Mouse (Mus musculus) hindbrain, embryonic 13.5 days (tissue): ENCODE results near the gene Elp4. TPM values are rescaled to one million over a fixed set of nuclear protein-coding genes. Genes with fewer than 3 reads are reported as not detected.

Experiments
- ATAC-seq: fragments of 200-750 bp; cut with Nextera tagmentation; 2 replicates; pipeline ENCODE4 v1.8.0; 2017; ENCODE audit warnings: moderate TSS enrichment; ENCODE audit not compliant: low FRiP score
- H3K27ac ChIP-seq: fragments of 300-500 bp; sonication (generic); 2 replicates; pipeline ENCODE4 v1.5.1; 2015; ENCODE audit warnings: inconsistent platforms, mild to moderate bottlenecking, moderate library complexity
- H3K27me3 ChIP-seq: fragments of 300-500 bp; sonication (generic); 2 replicates; pipeline ENCODE4 v1.6.1; 2015; ENCODE audit warnings: mild to moderate bottlenecking, inconsistent platforms
- H3K36me3 ChIP-seq: fragments of 300-500 bp; sonication (generic); 2 replicates; pipeline ENCODE4 v1.6.1; 2015; ENCODE audit warnings: mild to moderate bottlenecking, inconsistent platforms
- H3K4me1 ChIP-seq: fragments of 300-500 bp; sonication (generic); replicated peaks from 2 replicates; pipeline ENCODE4 v1.6.1; 2015; ENCODE audit warnings: inconsistent platforms
- H3K4me2 ChIP-seq: fragments of 300-500 bp; sonication (generic); 2 replicates; pipeline ENCODE4 v1.6.1; 2015; ENCODE audit warnings: inconsistent platforms, mild to moderate bottlenecking, moderate library complexity
- H3K4me3 ChIP-seq: fragments of 300-500 bp; sonication (generic); 2 replicates; pipeline ENCODE4 v1.5.1; 2015; ENCODE audit warnings: mild to moderate bottlenecking, inconsistent platforms
- H3K9ac ChIP-seq: fragments of 300-500 bp; sonication (generic); 2 replicates; pipeline ENCODE4 v1.6.1; 2015; ENCODE audit warnings: mild to moderate bottlenecking, inconsistent platforms
- H3K9me3 ChIP-seq: fragments of 300-500 bp; sonication (generic); 2 replicates; pipeline ENCODE4 v1.6.1; 2016; ENCODE audit warnings: inconsistent platforms
- WGBS: fragments of 180-500 bp; shearing (Covaris S2); methylation state at CpG from one replicate; pipeline ENCODE4 v1.1.7; 2015; 5-methylcytosine and 5-hydroxymethylcytosine counted together
- polyA plus RNA-seq: library from polyadenylated mRNA; unstranded; fragments of >200 nt; fragmentation: Nextera tagmentation; extraction: Ambion mirVana; gene quantifications from 2 replicates; pipeline ENCODE4 v1.2.1, GENCODE M21; 2015

The Elp4 gene
- polyA plus RNA-seq, 1 experiment from 2014 or later, result 43.0 TPM

- Histone ChIP-seq H3K4me1 (no peaks in the 10 kb centered on the region), H3K4me2 (no peak overlapping the region), H3K4me3 (no peak overlapping the region), H3K9me3 (no peaks in the 10 kb centered on the region), H3K36me3 (no peaks in the 10 kb centered on the region), H3K27ac (no peak overlapping the region), H3K9ac (no peak overlapping the region), H3K27me3 (0 out of 2 replicates have a peak, but pooled peaks cover 3% of the 10 kb centered on the region)
- 13% methylated on average over 6 of the region's 6 CpGs for WGBS
- no peak for ATAC-seq
Observed at GRCm38 (mm10) chr2:105779320-105779891, 125.0 kb downstream of the Elp4 start.

DNA sequence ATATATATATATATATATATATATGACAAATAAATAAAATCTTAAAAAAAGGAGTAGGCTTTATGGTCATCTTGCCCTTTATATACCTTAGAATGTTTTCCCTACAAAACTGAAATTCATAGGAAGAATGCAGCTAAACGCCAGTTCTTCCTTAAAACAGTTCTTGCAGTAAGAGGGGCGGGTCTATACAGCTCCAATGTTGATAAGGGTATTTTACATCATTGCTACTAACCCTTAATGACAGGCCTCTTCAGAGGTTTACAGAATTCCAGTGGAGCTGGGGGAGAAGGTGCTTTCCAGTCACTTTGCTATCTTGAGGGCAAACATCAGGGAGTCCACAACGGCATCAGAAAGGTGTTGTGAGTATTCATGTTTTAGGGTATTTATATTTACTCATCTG, 133.1 kb downstream of the Elp4 start:
- no peak overlapping the region for H3K4me2 ChIP-seq
- WGBS, result 93% methylated on average over 3 of the region's 3 CpGs
- H3K4me1 ChIP-seq, result no peaks in the 10 kb centered on the region
- H3K27me3 ChIP-seq, result no peaks in the 10 kb centered on the region
- H3K9me3 ChIP-seq, result peaks cover 12% of the 10 kb centered on the region; the same call in 1 of the 2 replicates
- H3K36me3 ChIP-seq, result peaks cover 10% of the 10 kb centered on the region; the same call in 1 of the 2 replicates
- H3K4me3 ChIP-seq, result no peak overlapping the region
- no peak overlapping the region for H3K9ac ChIP-seq
- ATAC-seq, result no peak
- H3K27ac ChIP-seq, result no peak overlapping the region

- Histone ChIP-seq H3K4me3 (no peak overlapping the region), H3K36me3 (peaks cover 10% of the 10 kb centered on the region; the same call in 1 of the 2 replicates), H3K27me3 (no peaks in the 10 kb centered on the region), H3K27ac (no peak overlapping the region), H3K4me2 (no peak overlapping the region), H3K4me1 (no peaks in the 10 kb centered on the region), H3K9ac (no peak overlapping the region), H3K9me3 (peaks cover 12% of the 10 kb centered on the region; the same call in 1 of the 2 replicates)
- WGBS, result 75% methylated on average over 4 of the region's 4 CpGs
- no peak for ATAC-seq
Observed at GRCm38 (mm10) chr2:105769747-105770328, 134.5 kb downstream of the Elp4 start.

DNA sequence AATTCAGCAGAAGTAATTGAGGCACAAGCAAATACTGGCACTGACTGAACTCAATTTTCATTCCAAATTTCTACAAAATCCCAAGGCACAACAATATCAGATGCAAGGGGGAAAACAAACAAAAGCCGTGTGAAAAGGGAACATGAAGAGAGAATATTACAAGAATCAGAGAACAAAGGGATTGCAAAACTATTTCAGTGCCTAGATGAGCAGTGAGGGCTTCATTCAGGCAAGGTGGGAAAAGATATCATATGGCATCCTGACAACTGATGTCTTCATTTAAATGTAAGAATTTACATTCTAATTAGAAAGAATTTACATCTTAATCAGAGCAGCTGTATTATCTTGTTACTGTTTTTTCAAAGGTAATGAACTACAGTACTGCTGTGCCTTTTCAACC, 150.9 kb downstream of the Elp4 start:
- Histone ChIP-seq H3K9me3 (no peaks in the 10 kb centered on the region), H3K4me1 (no peaks in the 10 kb centered on the region), H3K27ac (no peak overlapping the region), H3K27me3 (no peaks in the 10 kb centered on the region), H3K4me3 (no peak overlapping the region), H3K9ac (no peak overlapping the region), H3K4me2 (no peak overlapping the region), H3K36me3 (no peaks in the 10 kb centered on the region)
- 52% methylated on average over 1 of the region's 1 CpGs for WGBS
- peak; percentile 21; the same call in 1 of the 2 replicates for ATAC-seq

DNA sequence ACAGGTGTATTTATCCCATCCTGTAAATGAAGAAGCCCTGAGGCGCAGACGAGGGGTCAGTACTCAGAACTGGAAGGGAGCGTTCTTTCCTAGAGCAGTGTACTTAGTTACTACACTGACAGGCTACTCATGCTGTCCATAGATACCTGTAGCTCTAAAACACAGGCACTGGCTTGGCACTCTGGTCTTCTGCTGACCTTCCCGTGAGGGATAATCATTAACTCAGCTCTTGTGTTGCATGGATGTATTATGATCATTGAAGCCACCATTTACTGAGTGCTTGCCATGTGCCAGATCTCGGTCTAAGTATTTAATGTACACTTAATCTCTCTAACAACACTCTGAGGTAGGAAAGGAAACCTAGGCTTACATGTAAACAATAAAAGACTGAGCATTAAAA, 155.3 kb downstream of the Elp4 start:
- H3K36me3 ChIP-seq, result no peaks in the 10 kb centered on the region
- H3K27me3 ChIP-seq, result no peaks in the 10 kb centered on the region
- H3K4me2 ChIP-seq, result no peak overlapping the region
- H3K9me3 ChIP-seq, result no peaks in the 10 kb centered on the region
- no peak overlapping the region for H3K27ac ChIP-seq
- no peak for ATAC-seq
- no peak overlapping the region for H3K9ac ChIP-seq
- no peaks in the 10 kb centered on the region for H3K4me1 ChIP-seq
- WGBS, result 92% methylated on average over 5 of the region's 5 CpGs
- H3K4me3 ChIP-seq, result no peak overlapping the region

DNA sequence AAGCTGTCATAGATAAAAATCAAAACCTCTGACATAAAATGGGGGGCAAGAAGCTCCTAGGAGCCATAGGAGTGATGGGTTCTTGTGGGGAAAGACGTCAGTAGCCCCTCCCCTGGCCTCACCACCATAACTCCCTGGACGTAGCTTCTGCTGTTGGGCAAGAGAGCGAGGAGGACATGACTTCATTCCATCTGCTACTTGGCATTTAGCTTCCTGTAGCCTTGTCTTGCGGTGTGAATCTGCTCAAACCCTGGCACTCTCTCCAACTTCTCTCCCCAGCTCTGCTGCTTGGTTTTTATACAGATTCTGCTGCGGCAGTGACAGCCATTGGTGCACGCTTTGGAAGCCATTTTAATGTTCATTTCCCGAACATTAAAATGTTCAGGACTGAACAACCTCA, 157.5 kb downstream of the Elp4 start:
- no peaks in the 10 kb centered on the region for H3K4me1 ChIP-seq
- H3K36me3 ChIP-seq, result no peaks in the 10 kb centered on the region
- 91% methylated on average over 7 of the region's 7 CpGs for WGBS
- H3K9me3 ChIP-seq, result no peaks in the 10 kb centered on the region
- no peak for ATAC-seq
- H3K27ac ChIP-seq, result no peak overlapping the region
- H3K4me3 ChIP-seq, result no peak overlapping the region
- H3K27me3 ChIP-seq, result no peaks in the 10 kb centered on the region
- no peak overlapping the region for H3K4me2 ChIP-seq
- no peak overlapping the region for H3K9ac ChIP-seq

DNA sequence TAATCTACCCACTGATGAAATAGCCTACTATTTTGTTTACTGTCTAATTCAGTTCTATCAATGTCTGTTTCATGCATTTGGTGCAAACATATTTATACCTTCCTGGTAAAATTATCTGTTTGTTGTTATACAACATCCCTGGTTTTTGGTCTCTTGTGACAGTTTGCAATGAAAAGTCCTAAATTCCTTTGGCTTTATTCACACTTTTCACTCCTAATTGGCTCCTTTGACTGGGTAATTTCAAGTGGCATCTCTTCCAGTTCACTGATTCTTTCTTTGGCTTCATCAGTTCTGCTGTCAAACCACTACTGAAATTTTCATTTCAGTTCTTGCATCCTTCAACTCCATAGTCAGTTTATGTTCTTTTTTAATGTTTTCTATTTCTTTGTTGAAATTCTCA, 168.2 kb downstream of the Elp4 start:
- H3K9me3 ChIP-seq, result no peaks in the 10 kb centered on the region
- no peak overlapping the region for H3K27ac ChIP-seq
- H3K4me1 ChIP-seq, result no peaks in the 10 kb centered on the region
- H3K4me3 ChIP-seq, result no peak overlapping the region
- H3K4me2 ChIP-seq, result no peak overlapping the region
- no peak overlapping the region for H3K9ac ChIP-seq
- H3K36me3 ChIP-seq, result no peaks in the 10 kb centered on the region
- ATAC-seq, result no peak
- no peaks in the 10 kb centered on the region for H3K27me3 ChIP-seq

DNA sequence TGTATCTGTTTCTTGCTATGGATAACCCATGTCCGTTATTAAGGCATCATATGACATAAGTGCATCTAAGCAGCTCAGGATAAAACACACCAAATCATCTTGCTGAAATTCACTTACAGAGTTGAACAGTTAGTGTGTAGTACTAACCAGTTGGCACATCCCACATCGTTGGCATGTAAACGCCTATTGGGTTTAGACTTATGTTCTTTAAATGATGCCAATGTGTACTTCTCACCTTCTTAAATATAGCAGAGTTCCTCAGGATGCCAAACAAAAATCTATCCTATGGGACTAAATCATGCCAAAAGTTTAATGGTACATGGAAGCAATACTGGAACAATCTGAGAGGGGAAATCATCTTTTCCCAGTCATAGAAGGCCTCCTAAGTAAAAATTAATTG, 173.7 kb downstream of the Elp4 start:
- no peak overlapping the region for H3K4me3 ChIP-seq
- H3K27me3 ChIP-seq, result no peaks in the 10 kb centered on the region
- no peaks in the 10 kb centered on the region for H3K36me3 ChIP-seq
- no peak overlapping the region for H3K27ac ChIP-seq
- H3K4me1 ChIP-seq, result no peaks in the 10 kb centered on the region
- no peak for ATAC-seq
- no peak overlapping the region for H3K9ac ChIP-seq
- 96% methylated on average over 3 of the region's 3 CpGs for WGBS
- no peaks in the 10 kb centered on the region for H3K9me3 ChIP-seq
- H3K4me2 ChIP-seq, result no peak overlapping the region

DNA sequence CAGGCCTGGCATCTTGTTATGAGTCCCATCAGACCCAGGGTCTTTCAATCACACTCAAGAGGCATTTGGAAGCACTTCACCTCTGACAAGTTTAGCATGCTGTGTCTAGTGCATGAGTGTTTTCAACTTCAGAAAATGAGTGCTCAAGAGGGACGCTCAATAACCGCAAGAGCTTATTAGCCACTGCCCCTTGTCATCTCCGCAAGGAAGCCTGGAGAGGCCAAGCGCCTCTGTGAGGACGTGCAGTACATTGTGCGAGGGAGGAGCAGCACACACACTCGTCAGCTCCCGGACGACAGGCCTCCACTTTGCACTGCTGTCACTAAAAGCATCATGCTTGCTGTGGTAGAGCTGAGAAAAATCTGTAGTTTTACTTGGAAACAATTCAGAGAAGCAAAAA, 177.7 kb downstream of the Elp4 start:
- H3K27ac ChIP-seq, result no peak overlapping the region
- H3K4me2 ChIP-seq, result no peak overlapping the region
- H3K4me1 ChIP-seq, result no peaks in the 10 kb centered on the region
- ATAC-seq, result no peak
- no peaks in the 10 kb centered on the region for H3K9me3 ChIP-seq
- H3K4me3 ChIP-seq, result no peak overlapping the region
- no peak overlapping the region for H3K9ac ChIP-seq
- H3K36me3 ChIP-seq, result no peaks in the 10 kb centered on the region
- H3K27me3 ChIP-seq, result 0 out of 2 replicates have a peak, but pooled peaks cover 8% of the 10 kb centered on the region
- 73% methylated on average over 9 of the region's 9 CpGs for WGBS

DNA sequence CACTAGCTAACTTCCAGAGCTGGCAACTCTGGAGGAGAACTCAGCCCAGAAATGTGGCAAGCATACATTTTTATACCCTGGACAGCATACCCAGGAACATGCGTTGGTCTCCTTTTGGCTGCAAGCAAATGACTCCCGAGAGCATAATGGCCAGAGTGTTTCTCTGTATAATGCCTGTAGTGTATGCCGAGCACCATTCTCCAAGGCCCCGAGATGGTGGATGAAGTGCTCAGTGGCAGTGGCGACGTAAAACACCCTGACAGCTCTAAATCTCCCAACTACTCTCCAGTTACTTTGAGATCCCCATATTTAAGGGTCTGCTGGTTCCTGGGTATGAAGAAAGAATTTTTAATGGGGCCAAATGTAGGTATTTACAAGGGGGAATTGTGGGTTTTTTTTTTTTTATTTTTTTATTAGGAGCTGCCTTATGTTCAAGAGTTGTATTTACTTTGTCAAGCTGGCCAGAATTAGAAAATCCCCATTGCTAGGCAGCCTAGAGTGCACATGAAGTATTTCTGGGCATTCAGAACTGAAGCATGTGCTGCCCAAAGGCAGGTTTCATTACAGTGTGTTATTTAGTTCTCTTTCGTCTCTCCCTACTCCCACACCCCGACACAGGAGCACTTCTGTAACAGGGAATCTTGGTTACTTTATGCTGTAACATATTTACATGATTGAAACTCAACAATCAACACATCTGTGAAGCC, 188.8 kb downstream of the Elp4 start:
- H3K4me2 ChIP-seq, result no peak overlapping the region
- peak; percentile 68; the same call in 1 of the 2 replicates for ATAC-seq
- H3K4me1 ChIP-seq, result peaks cover 14% of the 10 kb centered on the region
- no peak overlapping the region for H3K4me3 ChIP-seq
- H3K27ac ChIP-seq, result 0 out of 2 replicates have a peak overlapping the region, but pooled peaks have one; percentile 2
- no peaks in the 10 kb centered on the region for H3K27me3 ChIP-seq
- H3K9ac ChIP-seq, result no peak overlapping the region
- H3K36me3 ChIP-seq, result no peaks in the 10 kb centered on the region
- no peaks in the 10 kb centered on the region for H3K9me3 ChIP-seq
- 55% methylated on average over 8 of the region's 8 CpGs for WGBS

DNA sequence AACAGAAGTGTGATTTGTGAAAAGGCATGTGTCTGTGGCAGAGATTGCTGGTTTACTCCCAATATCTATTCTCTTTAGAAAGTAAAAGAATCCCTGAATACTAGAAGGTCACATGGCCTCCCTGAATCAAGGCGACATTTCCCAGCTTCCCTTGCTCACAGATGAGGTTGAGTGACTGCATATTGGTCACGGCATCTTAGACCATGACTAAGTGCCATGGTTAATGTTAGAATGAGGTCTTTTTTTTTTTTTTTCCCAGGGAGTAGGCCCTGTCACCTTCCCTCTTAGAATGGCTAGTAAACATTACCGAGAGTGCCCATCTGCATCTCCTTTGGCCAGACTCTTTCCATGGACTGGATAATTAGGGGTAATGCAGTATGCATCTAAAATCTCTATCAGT, 193.9 kb downstream of the Elp4 start:
- Histone ChIP-seq H3K9me3 (no peaks in the 10 kb centered on the region), H3K27ac (no peak overlapping the region), H3K36me3 (no peaks in the 10 kb centered on the region), H3K9ac (no peak overlapping the region), H3K4me1 (peaks cover 7% of the 10 kb centered on the region; the same call in 1 of the 2 replicates), H3K27me3 (no peaks in the 10 kb centered on the region), H3K4me3 (no peak overlapping the region), H3K4me2 (no peak overlapping the region)
- WGBS, result 34% methylated on average over 3 of the region's 3 CpGs
- 0 out of 2 replicates have a peak, but pooled peaks have one; percentile 54 for ATAC-seq

DNA sequence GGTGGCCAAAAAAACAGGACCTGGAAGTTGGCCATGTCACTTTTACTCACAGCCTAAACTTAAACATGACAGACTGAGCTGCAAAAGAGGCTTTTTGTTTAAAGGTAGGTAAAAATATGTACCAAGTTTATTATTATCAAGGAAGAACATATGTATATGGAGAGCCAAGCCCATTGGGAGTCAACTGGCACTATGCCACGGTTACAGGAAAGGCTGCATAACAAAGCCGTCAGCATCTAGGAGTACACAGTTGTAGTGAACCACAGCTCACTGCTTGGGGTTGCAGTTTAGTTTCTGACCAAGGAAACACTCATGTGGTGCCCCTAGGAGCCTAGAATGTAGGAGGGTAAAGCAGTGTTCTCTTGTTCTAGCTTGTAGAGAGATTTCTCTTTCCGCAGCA, 195.2 kb downstream of the Elp4 start:
- H3K9me3 ChIP-seq, result no peaks in the 10 kb centered on the region
- H3K9ac ChIP-seq, result no peak overlapping the region
- 77% methylated on average over 3 of the region's 3 CpGs for WGBS
- H3K36me3 ChIP-seq, result no peaks in the 10 kb centered on the region
- H3K27me3 ChIP-seq, result no peaks in the 10 kb centered on the region
- H3K4me1 ChIP-seq, result peaks cover 9% of the 10 kb centered on the region; the same call in 1 of the 2 replicates
- H3K4me2 ChIP-seq, result no peak overlapping the region
- no peak overlapping the region for H3K27ac ChIP-seq
- H3K4me3 ChIP-seq, result no peak overlapping the region
- no peak for ATAC-seq
